Mouse (Mus musculus) neural tube, embryonic 13.5 days (tissue): ENCODE data around the gene Cxxc4. TPM values are rescaled to one million over a fixed set of nuclear protein-coding genes. Genes with fewer than 3 reads are reported as not detected.

ENCODE experiments used
- ATAC-seq: fragments of 200-750 bp; cut with Nextera tagmentation; 2 replicates; pipeline ENCODE4 v1.8.0; 2017; ENCODE audit warnings: low read depth, mild to moderate bottlenecking, moderate TSS enrichment, moderate library complexity
- H3K27ac ChIP-seq: fragments of 300-500 bp; sonication (generic); replicated peaks from 2 replicates; pipeline ENCODE4 v1.5.1; 2015; ENCODE audit warnings: moderate library complexity, mild to moderate bottlenecking, inconsistent platforms
- H3K27me3 ChIP-seq: fragments of 300-500 bp; sonication (generic); 2 replicates; pipeline ENCODE4 v1.6.1; 2015; ENCODE audit warnings: mild to moderate bottlenecking, inconsistent platforms
- H3K36me3 ChIP-seq: fragments of 300-500 bp; sonication (generic); 2 replicates; pipeline ENCODE4 v1.6.1; 2015; ENCODE audit warnings: mild to moderate bottlenecking, inconsistent platforms
- H3K4me1 ChIP-seq: fragments of 300-500 bp; sonication (generic); replicated peaks from 2 replicates; pipeline ENCODE4 v1.6.1; 2015; ENCODE audit warnings: inconsistent platforms
- H3K4me2 ChIP-seq: fragments of 300-500 bp; sonication (generic); 2 replicates; pipeline ENCODE4 v1.6.1; 2015; ENCODE audit warnings: inconsistent platforms, mild to moderate bottlenecking, moderate library complexity
- H3K4me3 ChIP-seq: fragments of 300-500 bp; sonication (generic); 2 replicates; pipeline ENCODE4 v1.5.1; 2015; ENCODE audit warnings: mild to moderate bottlenecking, inconsistent platforms
- H3K9ac ChIP-seq: fragments of 300-500 bp; sonication (generic); 2 replicates; pipeline ENCODE4 v1.6.1; 2015; ENCODE audit warnings: moderate library complexity, mild to moderate bottlenecking, inconsistent platforms
- H3K9me3 ChIP-seq: fragments of 300-500 bp; sonication (generic); 2 replicates; pipeline ENCODE4 v1.6.1; 2016; ENCODE audit warnings: inconsistent platforms
- WGBS: fragments of 180-500 bp; shearing (Covaris S2); methylation state at CpG from one replicate; pipeline ENCODE4 v1.1.7; 2015; 5-methylcytosine and 5-hydroxymethylcytosine counted together
- polyA plus RNA-seq: library from polyadenylated mRNA; unstranded; fragments of >200 nt; fragmentation: Nextera tagmentation; extraction: Ambion mirVana; gene quantifications from 2 replicates; pipeline ENCODE4 v1.2.1, GENCODE M21; 2015

Cxxc4 gene
- polyA plus RNA-seq, 1 experiment from 2014 or later = 29.3 TPM

GRCm38 (mm10) chr3:134235491-134236413, 532 bp upstream of the Cxxc4 start:
- peaks cover 23% of the 10 kb centered on the region for H3K4me1 ChIP-seq
- H3K4me3 ChIP-seq = peak overlapping the region; percentile 69
- H3K4me2 ChIP-seq = peak overlapping the region; percentile 88
- no peaks in the 10 kb centered on the region for H3K27me3 ChIP-seq
- H3K9ac ChIP-seq = peak overlapping the region; percentile 96
- under 1% methylated on average over 50 of the region's 55 CpGs for WGBS
- peak overlapping the region; percentile 100 for H3K27ac ChIP-seq
- ATAC-seq = peak; percentile 75
- no peaks in the 10 kb centered on the region for H3K36me3 ChIP-seq
- H3K9me3 ChIP-seq = no peaks in the 10 kb centered on the region

DNA sequence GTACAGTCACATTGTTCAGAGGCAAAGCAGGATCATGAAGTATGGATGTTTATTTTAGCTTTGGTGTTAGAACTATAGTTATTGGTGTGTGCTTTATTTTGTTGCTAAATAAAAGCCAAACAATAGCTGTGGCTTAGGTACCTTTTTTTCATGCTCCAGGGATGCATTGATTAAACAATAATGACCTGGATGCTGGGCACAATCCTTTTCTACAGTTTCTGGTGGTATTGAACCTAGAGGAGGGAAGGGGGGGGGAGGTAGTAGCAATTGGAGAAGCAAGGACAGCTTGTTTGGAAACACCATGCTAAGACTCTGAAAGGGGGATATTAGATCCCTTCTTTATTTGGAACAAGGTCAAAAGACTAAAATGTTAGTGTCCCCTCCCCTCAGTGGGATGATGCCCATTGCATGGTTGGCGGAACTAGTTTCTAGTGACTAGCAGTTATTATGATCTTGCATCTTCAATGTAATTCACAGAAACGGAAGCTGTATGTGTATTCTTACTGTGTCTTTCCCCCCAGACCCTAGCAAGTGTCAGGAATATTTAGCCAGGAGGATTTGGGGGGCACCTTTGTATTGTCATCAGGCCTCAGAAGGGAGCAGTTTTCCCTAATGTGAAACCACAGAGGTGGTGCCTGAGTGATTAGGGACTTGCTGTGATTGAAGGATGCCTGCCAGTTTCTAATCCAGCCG, 975 bp downstream of the Cxxc4 start:
- WGBS = 24% methylated on average over 3 of the region's 3 CpGs
- H3K36me3 ChIP-seq = no peaks in the 10 kb centered on the region

GRCm38 (mm10) chr3:134238621-134239310, 2.5 kb downstream of the Cxxc4 start:
- H3K4me2 ChIP-seq = peak overlapping the region; percentile 88
- H3K4me3 ChIP-seq = peak overlapping the region; percentile 69
- ATAC-seq = peak; percentile 16; the same call in 1 of the 2 replicates
- no peaks in the 10 kb centered on the region for H3K27me3 ChIP-seq
- no peaks in the 10 kb centered on the region for H3K36me3 ChIP-seq
- H3K4me1 ChIP-seq = peaks cover 49% of the 10 kb centered on the region
- H3K27ac ChIP-seq = peak overlapping the region; percentile 100
- peak overlapping the region; percentile 96 for H3K9ac ChIP-seq
- no peaks in the 10 kb centered on the region for H3K9me3 ChIP-seq
- 1% methylated on average over 14 of the region's 14 CpGs for WGBS

More for the DNA sequence above, 975 bp downstream of the Cxxc4 start:
- Histone ChIP-seq H3K27ac (peak overlapping the region; percentile 100), H3K27me3 (no peaks in the 10 kb centered on the region), H3K4me1 (peaks cover 34% of the 10 kb centered on the region), H3K4me2 (peak overlapping the region; percentile 88), H3K9ac (peak overlapping the region; percentile 96), H3K9me3 (no peaks in the 10 kb centered on the region), H3K4me3 (peak overlapping the region; percentile 69)
- no peak for ATAC-seq

GRCm38 (mm10) chr3:134239321-134239970, 3.2 kb downstream of the Cxxc4 start:
- H3K27ac ChIP-seq = peak overlapping the region; percentile 100
- WGBS = under 1% methylated on average over 50 of the region's 51 CpGs
- H3K9ac ChIP-seq = peak overlapping the region; percentile 96
- peak overlapping the region; percentile 69 for H3K4me3 ChIP-seq
- H3K27me3 ChIP-seq = no peaks in the 10 kb centered on the region
- no peaks in the 10 kb centered on the region for H3K9me3 ChIP-seq
- peak; percentile 19 for ATAC-seq
- H3K4me2 ChIP-seq = peak overlapping the region; percentile 88
- H3K4me1 ChIP-seq = peaks cover 52% of the 10 kb centered on the region
- no peaks in the 10 kb centered on the region for H3K36me3 ChIP-seq

DNA sequence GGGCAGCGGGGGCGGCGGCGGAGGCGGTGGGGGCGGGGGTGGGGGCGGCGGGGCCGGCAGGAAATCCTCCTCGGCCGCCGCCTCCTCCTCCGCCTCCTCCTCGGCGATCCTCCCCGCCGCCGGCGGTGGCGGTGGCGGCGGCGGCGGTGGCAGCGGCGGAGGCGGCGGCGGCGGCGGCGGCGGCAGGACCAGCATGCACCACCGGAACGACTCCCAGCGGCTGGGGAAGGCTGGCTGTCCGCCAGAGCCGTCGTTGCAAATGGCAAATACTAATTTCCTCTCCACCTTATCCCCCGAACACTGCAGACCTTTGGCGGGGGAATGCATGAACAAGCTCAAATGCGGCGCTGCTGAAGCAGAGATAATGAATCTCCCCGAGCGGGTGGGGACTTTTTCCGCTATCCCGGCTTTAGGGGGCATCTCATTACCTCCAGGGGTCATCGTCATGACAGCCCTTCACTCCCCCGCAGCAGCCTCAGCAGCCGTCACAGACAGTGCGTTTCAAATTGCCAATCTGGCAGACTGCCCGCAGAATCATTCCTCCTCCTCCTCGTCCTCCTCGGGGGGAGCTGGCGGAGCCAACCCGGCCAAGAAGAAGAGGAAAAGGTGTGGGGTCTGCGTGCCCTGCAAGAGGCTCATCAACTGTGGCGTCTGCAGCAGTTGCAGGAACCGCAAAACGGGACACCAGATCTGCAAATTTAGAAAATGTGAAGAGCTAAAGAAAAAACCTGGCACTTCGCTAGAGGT, 3.9 kb downstream of the Cxxc4 start:
- H3K9ac ChIP-seq = peak overlapping the region; percentile 96
- H3K4me3 ChIP-seq = peak overlapping the region; percentile 69
- no peaks in the 10 kb centered on the region for H3K36me3 ChIP-seq
- under 1% methylated on average over 43 of the region's 61 CpGs for WGBS
- no peaks in the 10 kb centered on the region for H3K27me3 ChIP-seq
- peak; percentile 64 for ATAC-seq
- no peaks in the 10 kb centered on the region for H3K9me3 ChIP-seq
- peak overlapping the region; percentile 88 for H3K4me2 ChIP-seq
- H3K27ac ChIP-seq = peak overlapping the region; percentile 100
- peaks cover 53% of the 10 kb centered on the region for H3K4me1 ChIP-seq

GRCm38 (mm10) chr3:134240718-134241025, 4.4 kb downstream of the Cxxc4 start:
- Histone ChIP-seq H3K9me3 (no peaks in the 10 kb centered on the region), H3K27me3 (no peaks in the 10 kb centered on the region), H3K9ac (peak overlapping the region; percentile 96), H3K36me3 (no peaks in the 10 kb centered on the region), H3K4me1 (peaks cover 52% of the 10 kb centered on the region), H3K4me2 (peak overlapping the region; percentile 88), H3K27ac (peak overlapping the region; percentile 100), H3K4me3 (peak overlapping the region; percentile 69)
- ATAC-seq = no peak
- under 1% methylated on average over 6 of the region's 6 CpGs for WGBS

DNA sequence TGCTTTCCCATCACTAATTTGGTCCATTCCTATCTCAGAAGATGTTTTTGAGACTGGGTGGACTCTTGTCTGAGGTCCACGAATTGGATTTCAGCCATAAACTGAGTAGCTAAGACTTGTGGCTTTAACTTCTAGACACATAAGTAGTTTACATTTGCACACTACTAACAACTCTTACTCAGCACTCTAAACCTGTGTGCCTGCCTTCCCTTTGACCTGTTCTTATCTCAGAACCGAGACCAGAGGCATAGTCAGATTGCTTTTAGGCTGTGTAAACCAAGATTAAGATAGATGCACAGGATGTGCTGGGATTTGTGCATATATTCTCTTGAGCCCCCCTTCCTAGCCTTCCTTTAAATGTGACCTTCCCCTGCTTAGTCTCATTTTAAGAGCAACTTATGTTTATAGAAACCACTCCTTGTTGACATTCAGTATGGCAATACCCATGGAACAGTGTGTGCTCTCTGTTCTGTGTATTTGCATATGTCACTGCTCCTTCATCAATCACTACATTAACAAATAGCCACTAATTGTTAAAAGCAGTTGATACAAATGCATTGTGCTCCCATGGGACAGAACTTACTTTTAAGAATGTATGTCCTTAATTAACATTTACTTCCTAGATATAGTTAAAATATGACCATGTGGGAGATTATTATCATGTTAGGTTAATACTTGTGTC, 7.0 kb downstream of the Cxxc4 start:
- 54% methylated on average over 2 of the region's 2 CpGs for WGBS
- Histone ChIP-seq H3K4me1 (peaks cover 51% of the 10 kb centered on the region), H3K9ac (no peak overlapping the region), H3K36me3 (no peaks in the 10 kb centered on the region), H3K27me3 (no peaks in the 10 kb centered on the region), H3K4me2 (peak overlapping the region; percentile 88), H3K4me3 (peak overlapping the region; percentile 32), H3K9me3 (no peaks in the 10 kb centered on the region), H3K27ac (peak overlapping the region; percentile 46)
- no peak for ATAC-seq

DNA sequence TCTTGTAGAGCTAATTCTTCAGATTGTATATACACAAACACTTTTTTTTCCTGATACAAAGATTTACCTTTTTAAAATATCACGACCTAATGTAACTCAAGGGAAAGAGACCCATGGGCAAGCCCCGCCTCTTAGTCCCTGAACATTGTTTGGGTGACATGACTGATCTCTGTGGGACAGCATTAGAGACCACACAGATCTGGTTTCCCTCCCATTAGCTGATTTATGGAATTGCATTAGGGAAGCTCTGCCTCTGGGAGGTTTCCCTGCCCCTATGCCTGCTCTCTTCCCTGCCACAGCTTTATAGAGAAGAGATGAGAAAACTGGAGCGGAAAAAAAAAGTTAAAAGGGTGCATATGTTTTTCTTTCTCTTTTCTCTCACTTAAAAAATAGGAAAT, 7.6 kb downstream of the Cxxc4 start:
- Histone ChIP-seq H3K4me2 (peak overlapping the region; percentile 88), H3K36me3 (no peaks in the 10 kb centered on the region), H3K4me3 (no peak overlapping the region), H3K27me3 (no peaks in the 10 kb centered on the region), H3K9ac (no peak overlapping the region), H3K9me3 (no peaks in the 10 kb centered on the region), H3K27ac (no peak overlapping the region), H3K4me1 (peaks cover 47% of the 10 kb centered on the region)
- ATAC-seq = no peak
- WGBS = 6% methylated on average over 3 of the region's 3 CpGs

- ATAC-seq = no peak
- H3K27me3 ChIP-seq = no peaks in the 10 kb centered on the region
- H3K27ac ChIP-seq = no peak overlapping the region
- H3K4me1 ChIP-seq = peaks cover 7% of the 10 kb centered on the region
- no peak overlapping the region for H3K9ac ChIP-seq
- 93% methylated on average over 2 of the region's 2 CpGs for WGBS
- H3K4me2 ChIP-seq = no peak overlapping the region
- no peak overlapping the region for H3K4me3 ChIP-seq
- H3K9me3 ChIP-seq = no peaks in the 10 kb centered on the region
- no peaks in the 10 kb centered on the region for H3K36me3 ChIP-seq
Observed at GRCm38 (mm10) chr3:134254221-134254620, 17.9 kb downstream of the Cxxc4 start.

GRCm38 (mm10) chr3:134258715-134259114, 22.4 kb downstream of the Cxxc4 start:
- Histone ChIP-seq H3K27me3 (no peaks in the 10 kb centered on the region), H3K9ac (no peak overlapping the region), H3K27ac (no peak overlapping the region), H3K9me3 (no peaks in the 10 kb centered on the region), H3K4me2 (no peak overlapping the region), H3K4me1 (peaks cover 10% of the 10 kb centered on the region), H3K4me3 (no peak overlapping the region), H3K36me3 (no peaks in the 10 kb centered on the region)
- ATAC-seq = no peak
- WGBS = 56% methylated on average over 5 of the region's 5 CpGs

DNA sequence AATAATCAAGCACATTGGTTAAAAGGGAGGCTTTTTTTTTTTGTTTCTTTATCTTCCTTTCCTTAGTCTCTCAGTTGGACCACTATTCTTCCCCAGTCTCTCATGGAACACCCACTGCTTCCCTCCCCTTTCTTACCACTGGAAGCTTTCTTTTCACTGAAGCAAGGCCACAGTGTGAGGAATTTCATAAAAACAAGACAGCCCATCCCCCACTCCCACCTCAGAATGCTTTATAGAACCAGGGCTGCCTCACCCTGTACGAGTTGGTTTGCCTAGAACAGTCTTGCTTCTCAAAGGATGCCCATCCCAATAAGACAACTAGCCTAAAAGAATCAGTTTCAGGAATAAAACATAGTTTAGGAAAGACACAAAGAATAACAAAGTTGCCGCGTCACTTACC, 23.0 kb downstream of the Cxxc4 start:
- Histone ChIP-seq H3K4me2 (no peak overlapping the region), H3K4me3 (no peak overlapping the region), H3K27me3 (no peaks in the 10 kb centered on the region), H3K4me1 (peaks cover 10% of the 10 kb centered on the region), H3K36me3 (no peaks in the 10 kb centered on the region), H3K27ac (no peak overlapping the region), H3K9me3 (no peaks in the 10 kb centered on the region), H3K9ac (no peak overlapping the region)
- ATAC-seq = no peak
- WGBS = 35% methylated on average over 3 of the region's 3 CpGs
